Mouse (Mus musculus): ENCODE data around the gene Cbx8. TPM values are rescaled to one million over a fixed set of nuclear protein-coding genes. Genes with fewer than 3 reads are reported as not detected.

Cbx8 gene
- polyA plus RNA-seq, 1 experiment from 2014 or later, result 10.1 TPM

- H3K27ac ChIP-seq (replicated peaks; ENCODE audit: low read depth, low read length), result no peak overlapping the region
- DNase-seq (ENCODE audit: low spot score), result peak; percentile 86
- H3K4me1 ChIP-seq (ENCODE audit: control insufficient read depth, insufficient read depth, low read length), result peaks cover 44% of the 10 kb centered on the region
- peak; percentile 26; the same call in 1 of the 2 replicates for ATAC-seq (ENCODE audit: low read depth)
- H3K36me3 ChIP-seq (ENCODE audit: control insufficient read depth, insufficient read depth, low read length), result no peaks in the 10 kb centered on the region
- H3K27me3 ChIP-seq (replicated peaks; ENCODE audit: control insufficient read depth, insufficient read depth, low read length), result peaks cover 91% of the 10 kb centered on the region
- H3K9me3 ChIP-seq (ENCODE audit: control insufficient read depth, low read length), result no peaks in the 10 kb centered on the region
- under 1% methylated on average over 38 of the region's 39 CpGs for WGBS
- peak overlapping the region; percentile 37 for H3K4me3 ChIP-seq (ENCODE audit: low read depth, low read length)
- peak overlapping the region; percentile 52 for H3K9ac ChIP-seq (ENCODE audit: low read depth, low read length)
- peak overlapping the region; percentile 61 for H3K4me2 ChIP-seq (ENCODE audit: low read depth, low read length)
Measured at GRCm38 (mm10) chr11:119046601-119047245, 6.0 kb upstream of the Cbx8 start.

GRCm38 (mm10) chr11:119044551-119045337 is 4.0 kb upstream of the Cbx8 start:
- WGBS, result 6% methylated on average over 26 of the region's 41 CpGs
- DNase-seq (ENCODE audit: low spot score) (peak; percentile 40), ATAC-seq (ENCODE audit: low read depth) (no peak)
- H3K9me3 ChIP-seq (ENCODE audit: control insufficient read depth, low read length), result no peaks in the 10 kb centered on the region
- H3K4me2 ChIP-seq (ENCODE audit: low read depth, low read length), result peak overlapping the region; percentile 45
- H3K4me3 ChIP-seq (ENCODE audit: low read depth, low read length), result peak overlapping the region; percentile 12; the same call in 1 of the 2 replicates
- H3K36me3 ChIP-seq (ENCODE audit: control insufficient read depth, insufficient read depth, low read length), result no peaks in the 10 kb centered on the region
- H3K27ac ChIP-seq (replicated peaks; ENCODE audit: low read depth, low read length), result peak overlapping the region; percentile 31; the same call in 1 of the 2 replicates
- H3K4me1 ChIP-seq (ENCODE audit: control insufficient read depth, insufficient read depth, low read length), result peaks cover 51% of the 10 kb centered on the region
- H3K9ac ChIP-seq (ENCODE audit: low read depth, low read length), result peak overlapping the region; percentile 28; the same call in 1 of the 2 replicates
- peaks cover 76% of the 10 kb centered on the region for H3K27me3 ChIP-seq (replicated peaks; ENCODE audit: control insufficient read depth, insufficient read depth, low read length)

GRCm38 (mm10) chr11:119043761-119044550 is 3.2 kb upstream of the Cbx8 start:
- Histone ChIP-seq H3K36me3 (ENCODE audit: control insufficient read depth, insufficient read depth, low read length) (peaks cover 3% of the 10 kb centered on the region), H3K27ac (replicated peaks; ENCODE audit: low read depth, low read length) (no peak overlapping the region; the same call in 1 of the 2 replicates), H3K4me3 (ENCODE audit: low read depth, low read length) (0 out of 2 replicates have a peak overlapping the region, but pooled peaks have one; percentile 12), H3K9me3 (ENCODE audit: control insufficient read depth, low read length) (no peaks in the 10 kb centered on the region), H3K4me2 (ENCODE audit: low read depth, low read length) (peak overlapping the region; percentile 45), H3K4me1 (ENCODE audit: control insufficient read depth, insufficient read depth, low read length) (peaks cover 53% of the 10 kb centered on the region), H3K9ac (ENCODE audit: low read depth, low read length) (0 out of 2 replicates have a peak overlapping the region, but pooled peaks have one; percentile 28), H3K27me3 (replicated peaks; ENCODE audit: control insufficient read depth, insufficient read depth, low read length) (peaks cover 72% of the 10 kb centered on the region)
- DNase-seq (ENCODE audit: low spot score), result peak; percentile 87
- no peak for ATAC-seq (ENCODE audit: low read depth)
- WGBS, result 4% methylated on average over 10 of the region's 10 CpGs

- peak overlapping the region; percentile 97 for H3K4me2 ChIP-seq (ENCODE audit: low read depth, low read length)
- DNase-seq (ENCODE audit: low spot score) (no peak), ATAC-seq (ENCODE audit: low read depth) (no peak)
- H3K36me3 ChIP-seq (ENCODE audit: control insufficient read depth, insufficient read depth, low read length), result peaks cover 10% of the 10 kb centered on the region
- H3K27ac ChIP-seq (replicated peaks; ENCODE audit: low read depth, low read length), result peak overlapping the region; percentile 65
- H3K9ac ChIP-seq (ENCODE audit: low read depth, low read length), result 0 out of 2 replicates have a peak overlapping the region, but pooled peaks have one; percentile 2
- H3K4me1 ChIP-seq (ENCODE audit: control insufficient read depth, insufficient read depth, low read length), result peaks cover 52% of the 10 kb centered on the region
- peaks cover 71% of the 10 kb centered on the region for H3K27me3 ChIP-seq (replicated peaks; ENCODE audit: control insufficient read depth, insufficient read depth, low read length)
- WGBS, result 3% methylated on average over 4 of the region's 4 CpGs
- H3K9me3 ChIP-seq (ENCODE audit: control insufficient read depth, low read length), result no peaks in the 10 kb centered on the region
- H3K4me3 ChIP-seq (ENCODE audit: low read depth, low read length), result peak overlapping the region; percentile 79; the same call in 1 of the 2 replicates
Measured at GRCm38 (mm10) chr11:119043273-119043540, 2.4 kb upstream of the Cbx8 start.

GRCm38 (mm10) chr11:119042466-119043272 is 1.9 kb upstream of the Cbx8 start:
- 0 out of 2 replicates have a peak overlapping the region, but pooled peaks have one; percentile 2 for H3K9ac ChIP-seq (ENCODE audit: low read depth, low read length)
- peaks cover 70% of the 10 kb centered on the region for H3K27me3 ChIP-seq (replicated peaks; ENCODE audit: control insufficient read depth, insufficient read depth, low read length)
- H3K9me3 ChIP-seq (ENCODE audit: control insufficient read depth, low read length), result no peaks in the 10 kb centered on the region
- peak overlapping the region; percentile 65 for H3K27ac ChIP-seq (replicated peaks; ENCODE audit: low read depth, low read length)
- peak overlapping the region; percentile 79 for H3K4me3 ChIP-seq (ENCODE audit: low read depth, low read length)
- WGBS, result under 1% methylated on average over 51 of the region's 52 CpGs
- H3K36me3 ChIP-seq (ENCODE audit: control insufficient read depth, insufficient read depth, low read length), result peaks cover 12% of the 10 kb centered on the region
- H3K4me2 ChIP-seq (ENCODE audit: low read depth, low read length), result peak overlapping the region; percentile 97
- no peak for ATAC-seq (ENCODE audit: low read depth)
- peaks cover 52% of the 10 kb centered on the region for H3K4me1 ChIP-seq (ENCODE audit: control insufficient read depth, insufficient read depth, low read length)
- DNase-seq (ENCODE audit: low spot score), result peak; percentile 87

GRCm38 (mm10) chr11:119041750-119042465 is 1.1 kb upstream of the Cbx8 start:
- WGBS, result 1% methylated on average over 30 of the region's 31 CpGs
- ATAC-seq (ENCODE audit: low read depth) (no peak), DNase-seq (ENCODE audit: low spot score) (no peak)
- Histone ChIP-seq H3K4me1 (ENCODE audit: control insufficient read depth, insufficient read depth, low read length) (peaks cover 50% of the 10 kb centered on the region), H3K4me3 (ENCODE audit: low read depth, low read length) (peak overlapping the region; percentile 79), H3K9ac (ENCODE audit: low read depth, low read length) (peak overlapping the region; percentile 65), H3K36me3 (ENCODE audit: control insufficient read depth, insufficient read depth, low read length) (peaks cover 12% of the 10 kb centered on the region), H3K27me3 (replicated peaks; ENCODE audit: control insufficient read depth, insufficient read depth, low read length) (peaks cover 71% of the 10 kb centered on the region), H3K4me2 (ENCODE audit: low read depth, low read length) (peak overlapping the region; percentile 97), H3K27ac (replicated peaks; ENCODE audit: low read depth, low read length) (peak overlapping the region; percentile 65), H3K9me3 (ENCODE audit: control insufficient read depth, low read length) (no peaks in the 10 kb centered on the region)

- WGBS, result under 1% methylated on average over 13 of the region's 31 CpGs
- Histone ChIP-seq H3K9me3 (ENCODE audit: control insufficient read depth, low read length) (no peaks in the 10 kb centered on the region), H3K36me3 (ENCODE audit: control insufficient read depth, insufficient read depth, low read length) (peaks cover 12% of the 10 kb centered on the region), H3K27ac (replicated peaks; ENCODE audit: low read depth, low read length) (peak overlapping the region; percentile 45; the same call in 1 of the 2 replicates), H3K4me3 (ENCODE audit: low read depth, low read length) (peak overlapping the region; percentile 79), H3K4me1 (ENCODE audit: control insufficient read depth, insufficient read depth, low read length) (peaks cover 45% of the 10 kb centered on the region), H3K4me2 (ENCODE audit: low read depth, low read length) (peak overlapping the region; percentile 97), H3K27me3 (replicated peaks; ENCODE audit: control insufficient read depth, insufficient read depth, low read length) (peaks cover 69% of the 10 kb centered on the region), H3K9ac (ENCODE audit: low read depth, low read length) (peak overlapping the region; percentile 65)
- peak; percentile 60 for DNase-seq (ENCODE audit: low spot score)
- ATAC-seq (ENCODE audit: low read depth), result peak; percentile 42
Measured at GRCm38 (mm10) chr11:119041325-119041716, 552 bp upstream of the Cbx8 start.
